Mouse (Mus musculus) cortical plate, adult 2 months (tissue): ENCODE data around the gene Cyp8b1. TPM values are rescaled to one million over a fixed set of nuclear protein-coding genes. Genes with fewer than 3 reads are reported as not detected.

Experiments used
- H3K27ac ChIP-seq: fragments of 200-500 bp; 2 replicates; pipeline ENCODE4 v1.5.1; 2012; ENCODE audit warnings: low read length, control low read depth, inconsistent platforms; ENCODE audit not compliant: insufficient read depth
- H3K4me1 ChIP-seq: fragments of 200-500 bp; 2 replicates; pipeline ENCODE4 v1.6.1; 2011; ENCODE audit warnings: low read length; ENCODE audit not compliant: control insufficient read depth, insufficient read depth
- H3K4me3 ChIP-seq: fragments of 200-500 bp; 2 replicates; pipeline ENCODE4 v1.5.1; 2011; ENCODE audit warnings: mild to moderate bottlenecking, low read length, control low read depth; ENCODE audit not compliant: insufficient read depth
- CTCF ChIP-seq: fragments of 200-500 bp; IDR thresholded peaks from 2 replicates; pipeline ENCODE4 v1.5.1; 2011; ENCODE audit warnings: mild to moderate bottlenecking, control low read depth, low read length; ENCODE audit not compliant: insufficient read depth; ENCODE audit errors: extremely low read depth
- POLR2A ChIP-seq: fragments of 200-500 bp; IDR thresholded peaks from 2 replicates; pipeline ENCODE4 v1.6.1; 2011; ENCODE audit warnings: mild to moderate bottlenecking, low read length, control low read depth; ENCODE audit not compliant: insufficient read depth; ENCODE audit errors: extremely low read depth
- polyA plus RNA-seq: library from polyadenylated mRNA; depleted of rRNA; stranded (reverse); fragments of >200 nt; gene quantifications from 2 replicates; pipeline ENCODE4 v1.2.3, GENCODE M21; 2012; rRNA removed

Cyp8b1 gene
- not detected in 2 replicates for polyA plus RNA-seq

GRCm38 (mm10) chr9:121916102-121916501 lies at the start of gene Cyp8b1:
Gene Cyp8b1, minus strand, starts transcription at chr9:121916305.
- Histone ChIP-seq H3K27ac (no peak within 1 kb of the TSS), H3K4me3 (no peak within 1 kb of the TSS), H3K4me1 (no peaks in the 10 kb centered on the region)
- no peak for TF ChIP-seq POLR2A
- TF ChIP-seq CTCF: no peak

GRCm38 (mm10) chr9:121964941-121965340 lies 48.8 kb upstream of the Cyp8b1 start:
- TF ChIP-seq CTCF (no peak), POLR2A (no peak)
- Histone ChIP-seq H3K4me1 (no peaks in the 10 kb centered on the region; the same call in 1 of the 2 replicates), H3K4me3 (no peak overlapping the region), H3K27ac (no peak overlapping the region)

GRCm38 (mm10) chr9:121959966-121960635 lies 44.0 kb upstream of the Cyp8b1 start:
- Histone ChIP-seq H3K4me3 (no peak overlapping the region), H3K4me1 (peaks cover 4% of the 10 kb centered on the region), H3K27ac (no peak overlapping the region)
- TF ChIP-seq POLR2A (no peak), CTCF (no peak)

- Histone ChIP-seq H3K4me1 (peaks cover 4% of the 10 kb centered on the region), H3K4me3 (no peak overlapping the region), H3K27ac (no peak overlapping the region)
- TF ChIP-seq POLR2A (no peak), CTCF (no peak)
Observed at GRCm38 (mm10) chr9:121952596-121952995, 36.5 kb upstream of the Cyp8b1 start.

- TF ChIP-seq POLR2A: no peak
- TF ChIP-seq CTCF: no peak
- peak overlapping the region; percentile 43 for H3K4me3 ChIP-seq
Observed at GRCm38 (mm10) chr9:121951114-121951423, 35.0 kb upstream of the Cyp8b1 start.

GRCm38 (mm10) chr9:121950418-121951113 lies 34.5 kb upstream of the Cyp8b1 start, which contains the start of gene Fam198a:
Gene Fam198a, plus strand, starts transcription at chr9:121950988.
- TF ChIP-seq CTCF: no peak
- no peak; the same call in 1 of the 2 replicates for TF ChIP-seq POLR2A
- Histone ChIP-seq H3K4me1 (no peaks in the 10 kb centered on the region), H3K4me3 (peak within 1 kb of the TSS; percentile 43), H3K27ac (peak within 1 kb of the TSS; percentile 45)

More at GRCm38 (mm10) chr9:121951114-121951423, 35.0 kb upstream of the Cyp8b1 start:
- Histone ChIP-seq H3K4me1 (peaks cover under 1% of the 10 kb centered on the region; the same call in 1 of the 2 replicates), H3K27ac (peak overlapping the region; percentile 45)

GRCm38 (mm10) chr9:121948431-121948830 lies 32.3 kb upstream of the Cyp8b1 start:
- Histone ChIP-seq H3K4me1 (no peaks in the 10 kb centered on the region), H3K4me3 (no peak overlapping the region), H3K27ac (no peak overlapping the region)
- no peak for TF ChIP-seq CTCF
- TF ChIP-seq POLR2A: no peak

- no peaks in the 10 kb centered on the region for H3K4me1 ChIP-seq
- TF ChIP-seq POLR2A (no peak), CTCF (peak; percentile 73)
- H3K4me3 ChIP-seq: no peak overlapping the region
- no peak overlapping the region for H3K27ac ChIP-seq
Observed at GRCm38 (mm10) chr9:121947784-121948183, 31.7 kb upstream of the Cyp8b1 start.

- TF ChIP-seq CTCF (no peak), POLR2A (no peak)
- Histone ChIP-seq H3K4me1 (no peaks in the 10 kb centered on the region), H3K4me3 (no peak overlapping the region), H3K27ac (no peak overlapping the region)
Observed at GRCm38 (mm10) chr9:121943628-121944027, 27.5 kb upstream of the Cyp8b1 start.

GRCm38 (mm10) chr9:121943005-121943404 lies 26.9 kb upstream of the Cyp8b1 start:
- Histone ChIP-seq H3K4me3 (no peak overlapping the region), H3K4me1 (no peaks in the 10 kb centered on the region)
- no peak for TF ChIP-seq CTCF
- TF ChIP-seq POLR2A: no peak

More at GRCm38 (mm10) chr9:121943005-121943404, 26.9 kb upstream of the Cyp8b1 start:
- no peak overlapping the region for H3K27ac ChIP-seq
